Mouse (Mus musculus): ENCODE measurements around the gene Cd300e. TPM values are rescaled to one million over a fixed set of nuclear protein-coding genes. Genes with fewer than 3 reads are reported as not detected.

Gene Cd300e
- polyA plus RNA-seq, 1 experiment from 2014 or later = not detected

DNA sequence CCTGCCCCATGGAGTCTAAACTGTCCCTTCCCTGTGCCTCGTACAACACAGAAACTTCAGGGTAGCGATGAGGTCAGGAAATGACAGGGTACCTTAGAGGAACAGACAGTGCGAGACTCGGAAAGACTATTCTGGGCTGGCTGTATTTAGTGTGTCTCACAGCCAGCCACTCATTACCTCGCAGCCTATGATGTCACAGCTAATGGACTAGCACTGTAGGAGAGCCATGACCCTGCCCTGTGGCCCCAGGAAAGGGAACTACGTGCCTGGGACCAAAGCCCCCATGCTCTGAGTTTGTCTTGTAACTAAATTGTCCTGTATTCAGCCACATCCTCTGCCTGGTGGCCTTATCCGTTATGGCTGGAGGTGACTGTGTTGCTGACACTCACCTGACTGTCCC, 13.4 kb upstream of the Cd300e start:
- no peak overlapping the region for H3K27ac ChIP-seq (ENCODE audit: low read length)
- H3K4me1 ChIP-seq (ENCODE audit: control insufficient read depth, insufficient read depth, low read length) = peaks cover 2% of the 10 kb centered on the region; the same call in 1 of the 2 replicates
- H3K9me3 ChIP-seq (replicated peaks; ENCODE audit: control insufficient read depth, low read length) = no peaks in the 10 kb centered on the region
- H3K4me3 ChIP-seq (ENCODE audit: low read length) = no peak overlapping the region
- 49% methylated on average over 7 of the region's 7 CpGs for whole genome bisulfite sequencing
- H3K4me2 ChIP-seq (ENCODE audit: low read depth, low read length) = no peak overlapping the region
- no peaks in the 10 kb centered on the region for H3K27me3 ChIP-seq (ENCODE audit: control insufficient read depth, insufficient read depth, low read length)
- H3K9ac ChIP-seq (ENCODE audit: low read length) = no peak overlapping the region
- no peak for ATAC-seq (replicated peaks; ENCODE audit: extremely low read depth, insufficient read depth, low FRiP score)
- H3K36me3 ChIP-seq (ENCODE audit: control insufficient read depth, insufficient read depth) = no peaks in the 10 kb centered on the region

- no peak for ATAC-seq (replicated peaks; ENCODE audit: extremely low read depth, insufficient read depth, low FRiP score)
- H3K4me1 ChIP-seq (ENCODE audit: control insufficient read depth, insufficient read depth, low read length) = peaks cover 2% of the 10 kb centered on the region; the same call in 1 of the 2 replicates
- WGBS = 69% methylated on average over 5 of the region's 5 CpGs
Observed at GRCm38 (mm10) chr11:115073002-115073401, 11.0 kb upstream of the Cd300e start.

GRCm38 (mm10) chr11:115071631-115072294, 9.8 kb upstream of the Cd300e start:
- 20% methylated on average over 14 of the region's 14 CpGs for WGBS
- Histone ChIP-seq H3K27ac (ENCODE audit: low read length) (no peak overlapping the region), H3K27me3 (ENCODE audit: control insufficient read depth, insufficient read depth, low read length) (no peaks in the 10 kb centered on the region), H3K36me3 (ENCODE audit: control insufficient read depth, insufficient read depth) (no peaks in the 10 kb centered on the region), H3K4me3 (ENCODE audit: low read length) (no peak overlapping the region), H3K4me2 (ENCODE audit: low read depth, low read length) (peak overlapping the region; percentile 21), H3K4me1 (ENCODE audit: control insufficient read depth, insufficient read depth, low read length) (peaks cover 2% of the 10 kb centered on the region; the same call in 1 of the 2 replicates), H3K9ac (ENCODE audit: low read length) (no peak overlapping the region), H3K9me3 (replicated peaks; ENCODE audit: control insufficient read depth, low read length) (no peaks in the 10 kb centered on the region)
- ATAC-seq (replicated peaks; ENCODE audit: extremely low read depth, insufficient read depth, low FRiP score) = no peak

More at GRCm38 (mm10) chr11:115073002-115073401, 11.0 kb upstream of the Cd300e start:
- no peak overlapping the region for H3K27ac ChIP-seq (ENCODE audit: low read length)
- H3K4me3 ChIP-seq (ENCODE audit: low read length) = no peak overlapping the region
- H3K4me2 ChIP-seq (ENCODE audit: low read depth, low read length) = no peak overlapping the region
- no peaks in the 10 kb centered on the region for H3K9me3 ChIP-seq (replicated peaks; ENCODE audit: control insufficient read depth, low read length)
- H3K36me3 ChIP-seq (ENCODE audit: control insufficient read depth, insufficient read depth) = no peaks in the 10 kb centered on the region
- H3K27me3 ChIP-seq (ENCODE audit: control insufficient read depth, insufficient read depth, low read length) = no peaks in the 10 kb centered on the region
- no peak overlapping the region for H3K9ac ChIP-seq (ENCODE audit: low read length)

DNA sequence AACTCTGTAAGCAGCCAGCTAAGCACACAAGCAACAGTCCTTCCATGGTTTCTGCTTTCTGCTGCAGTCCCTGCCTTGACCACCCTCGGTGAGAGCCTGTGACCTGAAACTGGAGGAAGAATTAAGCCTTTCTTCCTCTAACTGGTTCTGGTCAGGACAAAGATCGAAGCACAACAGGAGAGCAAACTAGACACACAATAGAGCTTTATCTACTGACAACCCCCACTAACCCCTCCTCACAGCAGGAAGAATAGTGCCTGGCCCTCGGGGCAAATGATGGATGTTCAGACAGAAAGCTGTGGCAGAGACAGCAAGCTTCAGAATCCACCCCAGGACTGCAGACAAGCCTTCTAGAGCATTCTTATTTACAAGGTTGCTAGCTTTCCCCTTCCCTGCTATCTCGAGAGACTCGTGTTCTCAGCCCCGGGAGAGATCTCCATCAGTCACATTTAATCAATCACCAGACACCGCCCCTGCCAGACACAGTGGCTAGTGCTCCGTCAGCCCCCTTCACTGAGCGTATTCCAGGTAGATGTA, 9.1 kb upstream of the Cd300e start:
- H3K9me3 ChIP-seq (replicated peaks; ENCODE audit: control insufficient read depth, low read length) = no peaks in the 10 kb centered on the region
- peak overlapping the region; percentile 21 for H3K4me2 ChIP-seq (ENCODE audit: low read depth, low read length)
- no peak overlapping the region for H3K4me3 ChIP-seq (ENCODE audit: low read length)
- H3K9ac ChIP-seq (ENCODE audit: low read length) = no peak overlapping the region
- no peak for ATAC-seq (replicated peaks; ENCODE audit: extremely low read depth, insufficient read depth, low FRiP score)
- 9% methylated on average over 9 of the region's 9 CpGs for WGBS
- no peak overlapping the region for H3K27ac ChIP-seq (ENCODE audit: low read length)
- no peaks in the 10 kb centered on the region for H3K36me3 ChIP-seq (ENCODE audit: control insufficient read depth, insufficient read depth)
- H3K27me3 ChIP-seq (ENCODE audit: control insufficient read depth, insufficient read depth, low read length) = no peaks in the 10 kb centered on the region
- peaks cover 2% of the 10 kb centered on the region; the same call in 1 of the 2 replicates for H3K4me1 ChIP-seq (ENCODE audit: control insufficient read depth, insufficient read depth, low read length)

GRCm38 (mm10) chr11:115066768-115067167, 4.8 kb upstream of the Cd300e start:
- Histone ChIP-seq H3K27me3 (ENCODE audit: control insufficient read depth, insufficient read depth, low read length) (no peaks in the 10 kb centered on the region), H3K4me1 (ENCODE audit: control insufficient read depth, insufficient read depth, low read length) (no peaks in the 10 kb centered on the region), H3K4me3 (ENCODE audit: low read length) (no peak overlapping the region), H3K36me3 (ENCODE audit: control insufficient read depth, insufficient read depth) (no peaks in the 10 kb centered on the region), H3K9ac (ENCODE audit: low read length) (no peak overlapping the region), H3K4me2 (ENCODE audit: low read depth, low read length) (no peak overlapping the region), H3K27ac (ENCODE audit: low read length) (no peak overlapping the region), H3K9me3 (replicated peaks; ENCODE audit: control insufficient read depth, low read length) (no peaks in the 10 kb centered on the region)
- ATAC-seq (replicated peaks; ENCODE audit: extremely low read depth, insufficient read depth, low FRiP score) = no peak
- 59% methylated on average over 6 of the region's 6 CpGs for WGBS

DNA sequence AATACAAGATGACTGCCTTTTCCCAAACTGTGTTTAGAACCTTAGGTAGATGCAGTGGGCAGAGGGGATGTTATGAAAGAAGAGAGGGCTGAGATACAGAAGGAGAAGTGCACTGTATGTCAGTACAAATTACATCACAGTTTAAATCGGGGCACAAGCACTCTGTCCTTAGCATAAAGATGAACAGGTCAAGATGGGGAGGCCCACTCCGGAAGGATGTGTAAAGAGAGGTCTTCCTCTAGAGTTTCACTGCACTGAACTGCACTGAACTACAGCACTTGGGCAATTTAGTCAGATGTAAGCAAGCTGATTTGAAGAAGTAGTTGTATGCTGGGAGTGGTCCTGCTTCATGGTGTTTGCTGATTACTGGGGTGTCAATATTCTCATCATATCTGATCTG, 2.2 kb downstream of the Cd300e start:
- Histone ChIP-seq H3K4me3 (ENCODE audit: low read length) (no peak overlapping the region), H3K27ac (ENCODE audit: low read length) (no peak overlapping the region), H3K4me2 (ENCODE audit: low read depth, low read length) (no peak overlapping the region), H3K4me1 (ENCODE audit: control insufficient read depth, insufficient read depth, low read length) (no peaks in the 10 kb centered on the region), H3K27me3 (ENCODE audit: control insufficient read depth, insufficient read depth, low read length) (no peaks in the 10 kb centered on the region), H3K9ac (ENCODE audit: low read length) (no peak overlapping the region), H3K36me3 (ENCODE audit: control insufficient read depth, insufficient read depth) (no peaks in the 10 kb centered on the region), H3K9me3 (replicated peaks; ENCODE audit: control insufficient read depth, low read length) (no peaks in the 10 kb centered on the region)
- ATAC-seq (replicated peaks; ENCODE audit: extremely low read depth, insufficient read depth, low FRiP score) = no peak
- WGBS = 66% methylated on average over 2 of the region's 2 CpGs

GRCm38 (mm10) chr11:115058701-115059100, 3.3 kb downstream of the Cd300e start:
- ATAC-seq (replicated peaks; ENCODE audit: extremely low read depth, insufficient read depth, low FRiP score) = no peak
- H3K4me2 ChIP-seq (ENCODE audit: low read depth, low read length) = no peak overlapping the region
- H3K36me3 ChIP-seq (ENCODE audit: control insufficient read depth, insufficient read depth) = no peaks in the 10 kb centered on the region
- H3K27me3 ChIP-seq (ENCODE audit: control insufficient read depth, insufficient read depth, low read length) = no peaks in the 10 kb centered on the region
- H3K4me1 ChIP-seq (ENCODE audit: control insufficient read depth, insufficient read depth, low read length) = no peaks in the 10 kb centered on the region
- H3K9ac ChIP-seq (ENCODE audit: low read length) = no peak overlapping the region
- H3K4me3 ChIP-seq (ENCODE audit: low read length) = no peak overlapping the region
- H3K9me3 ChIP-seq (replicated peaks; ENCODE audit: control insufficient read depth, low read length) = no peaks in the 10 kb centered on the region
- H3K27ac ChIP-seq (ENCODE audit: low read length) = no peak overlapping the region
- 60% methylated on average over 4 of the region's 4 CpGs for WGBS

DNA sequence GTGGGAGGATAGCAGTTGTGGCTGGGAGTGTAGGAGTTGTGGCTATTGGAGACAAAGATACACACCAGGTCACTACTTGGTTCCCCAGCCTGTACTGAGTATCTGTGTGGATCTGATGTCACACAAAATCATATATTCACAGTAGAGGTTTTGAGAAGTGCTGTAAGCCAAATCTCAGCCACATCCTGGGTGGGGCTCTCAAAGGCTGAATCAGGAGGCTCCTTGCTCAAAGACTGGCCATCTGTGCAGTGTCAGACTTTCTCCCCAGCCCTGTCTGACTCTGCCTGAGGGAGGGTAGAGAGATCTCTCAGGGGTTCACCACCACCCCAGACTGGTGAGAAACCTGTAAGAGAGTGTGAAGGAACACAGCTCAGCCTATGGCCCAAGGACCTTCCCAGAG, 7.4 kb downstream of the Cd300e start:
- Histone ChIP-seq H3K4me1 (ENCODE audit: control insufficient read depth, insufficient read depth, low read length) (no peaks in the 10 kb centered on the region), H3K9ac (ENCODE audit: low read length) (no peak overlapping the region), H3K4me2 (ENCODE audit: low read depth, low read length) (no peak overlapping the region), H3K4me3 (ENCODE audit: low read length) (no peak overlapping the region), H3K27ac (ENCODE audit: low read length) (no peak overlapping the region), H3K9me3 (replicated peaks; ENCODE audit: control insufficient read depth, low read length) (no peaks in the 10 kb centered on the region), H3K36me3 (ENCODE audit: control insufficient read depth, insufficient read depth) (no peaks in the 10 kb centered on the region), H3K27me3 (ENCODE audit: control insufficient read depth, insufficient read depth, low read length) (no peaks in the 10 kb centered on the region)
- no peak for ATAC-seq (replicated peaks; ENCODE audit: extremely low read depth, insufficient read depth, low FRiP score)

DNA sequence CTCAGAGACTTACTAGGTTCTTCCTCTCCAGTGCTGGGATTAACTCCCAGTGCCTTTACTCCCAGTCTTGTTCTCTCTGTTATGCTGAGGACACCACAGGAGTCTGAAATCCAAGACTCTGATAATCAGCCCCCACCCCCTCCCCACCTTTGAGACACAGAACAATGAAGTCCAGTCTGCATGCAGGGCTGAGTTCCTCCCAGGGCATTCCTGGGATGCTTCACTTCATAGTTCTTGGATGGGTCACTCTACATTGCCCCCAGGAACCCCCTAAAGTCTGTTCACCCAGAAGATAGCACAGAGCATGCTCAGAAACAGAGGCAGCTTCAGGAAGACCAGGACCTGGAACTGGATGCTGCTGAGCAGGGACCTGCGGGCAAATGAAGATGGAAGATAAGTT, 9.0 kb downstream of the Cd300e start:
- no peak overlapping the region for H3K9ac ChIP-seq (ENCODE audit: low read length)
- no peak overlapping the region for H3K27ac ChIP-seq (ENCODE audit: low read length)
- WGBS = 94% methylated on average over 1 of the region's 1 CpGs
- H3K27me3 ChIP-seq (ENCODE audit: control insufficient read depth, insufficient read depth, low read length) = no peaks in the 10 kb centered on the region
- no peaks in the 10 kb centered on the region for H3K4me1 ChIP-seq (ENCODE audit: control insufficient read depth, insufficient read depth, low read length)
- H3K4me2 ChIP-seq (ENCODE audit: low read depth, low read length) = no peak overlapping the region
- no peak for ATAC-seq (replicated peaks; ENCODE audit: extremely low read depth, insufficient read depth, low FRiP score)
- H3K36me3 ChIP-seq (ENCODE audit: control insufficient read depth, insufficient read depth) = no peaks in the 10 kb centered on the region
- no peak overlapping the region for H3K4me3 ChIP-seq (ENCODE audit: low read length)
- no peaks in the 10 kb centered on the region for H3K9me3 ChIP-seq (replicated peaks; ENCODE audit: control insufficient read depth, low read length)

Data from heart, embryonic 16.5 days (tissue).